Comparison of ENCODE assay signal across 17 mouse cellular contexts in genomic region chr17:9286431-9286830, GRCm38 (mm10).
A peak's percentile ranks its signal among the peaks of the same experiment; 100 is the strongest.
DNase-seq lines count a peak whose midpoint lies in the region; ATAC-seq and TF ChIP-seq lines count a peak whose summit lies in the region.
"Had no signal": no experiment of that assay in that cellular context is flagged by ENCODE, and none has a peak within 500 bp of the region (broad histone marks: within the 10 kb centered on the region; RNA-seq: fewer than 3 reads in every experiment).

No protein-coding gene starts in this region.

- no peaks in the 10 kb centered on the region for H3K36me3 ChIP-seq in heart, postnatal 0 days (replicated peaks; ENCODE audit: control insufficient read depth, insufficient read depth, low read length)
- no peaks in the 10 kb centered on the region for H3K36me3 ChIP-seq in embryonic facial prominence, embryonic 11.5 days (replicated peaks; ENCODE audit: control insufficient read depth, insufficient read depth, low read depth, low read length)
- H3K36me3 ChIP-seq: embryonic facial prominence, embryonic 12.5 days; G1E; heart, embryonic 15.5 days; hindbrain, embryonic 12.5 days had no signal

- 49% methylated on average over 5 of the region's 5 CpGs for WGBS in heart, postnatal 0 days
- WGBS in lung, adult 2 months = 50% methylated on average over 5 of the region's 5 CpGs
- WGBS in embryonic facial prominence, embryonic 11.5 days = 46% methylated on average over 5 of the region's 5 CpGs

- no peaks in the 10 kb centered on the region for H3K27me3 ChIP-seq in heart, postnatal 0 days (ENCODE audit: control insufficient read depth, insufficient read depth, low read length)
- H3K27me3 ChIP-seq in embryonic facial prominence, embryonic 11.5 days (ENCODE audit: control insufficient read depth, insufficient read depth, low read length) = no peaks in the 10 kb centered on the region
- H3K27me3 ChIP-seq: embryonic facial prominence, embryonic 12.5 days; heart, embryonic 15.5 days; hindbrain, embryonic 12.5 days had no signal

- intact Hi-C loops in heart, postnatal 14 days (cut with DNase I) = no loop called here

- no peak for TF ChIP-seq POLR2A in lung, adult 2 months (IDR thresholded peaks at IDR 0.05; ENCODE audit: borderline replicate concordance, extremely low read depth, low read depth, low read length)

- H3K9me3 ChIP-seq in heart, postnatal 0 days (replicated peaks; ENCODE audit: control insufficient read depth, low read length) = no peaks in the 10 kb centered on the region
- H3K9me3 ChIP-seq in embryonic facial prominence, embryonic 11.5 days (replicated peaks; ENCODE audit: control insufficient read depth, low read length) = no peaks in the 10 kb centered on the region
- H3K9me3 ChIP-seq: embryonic facial prominence, embryonic 12.5 days; heart, embryonic 15.5 days; hindbrain, embryonic 12.5 days had no signal

- TF ChIP-seq CTCF in heart, postnatal 0 days (IDR thresholded peaks at IDR 0.05; ENCODE audit: low read depth) = 0 out of 2 replicates have a peak, but pooled peaks have one; percentile 8
- 0 out of 2 replicates have a peak, but pooled peaks have one; percentile 1 for TF ChIP-seq CTCF in lung, adult 2 months (IDR thresholded peaks at IDR 0.05; ENCODE audit: insufficient read depth, low read length)

- no peak overlapping the region for H3K4me2 ChIP-seq in heart, postnatal 0 days (ENCODE audit: low read depth, low read length)
- H3K4me2 ChIP-seq in embryonic facial prominence, embryonic 11.5 days (ENCODE audit: low read depth, low read length) = no peak overlapping the region
- H3K4me2 ChIP-seq: embryonic facial prominence, embryonic 12.5 days; heart, embryonic 15.5 days; hindbrain, embryonic 12.5 days had no signal

- no peaks in the 10 kb centered on the region for H3K4me1 ChIP-seq in heart, postnatal 0 days (ENCODE audit: control insufficient read depth, insufficient read depth)
- no peaks in the 10 kb centered on the region for H3K4me1 ChIP-seq in lung, adult 2 months (ENCODE audit: control insufficient read depth, insufficient read depth, low read length)
- H3K4me1 ChIP-seq in embryonic facial prominence, embryonic 11.5 days (ENCODE audit: control insufficient read depth, insufficient read depth, low read length) = no peaks in the 10 kb centered on the region
- H3K4me1 ChIP-seq: heart, embryonic 15.5 days; hindbrain, embryonic 12.5 days had no signal

- no peak for ATAC-seq in heart, postnatal 0 days (ENCODE audit: insufficient read depth, low read depth)
- ATAC-seq in embryonic facial prominence, embryonic 11.5 days (replicated peaks; ENCODE audit: insufficient number of reproducible peaks, low FRiP score, low TSS enrichment, low read depth) = no peak
- ATAC-seq: forebrain, embryonic 16.5 days; intestine, embryonic 16.5 days had no signal

- no peak overlapping the region for H3K27ac ChIP-seq in heart, postnatal 0 days (ENCODE audit: low read depth)
- no peak overlapping the region for H3K27ac ChIP-seq in embryonic facial prominence, embryonic 11.5 days (replicated peaks; ENCODE audit: low read depth, low read length)
- H3K27ac ChIP-seq: embryonic facial prominence, embryonic 12.5 days; heart, embryonic 15.5 days; hindbrain, embryonic 12.5 days had no signal

- H3K9ac ChIP-seq in heart, postnatal 0 days (replicated peaks; ENCODE audit: low read depth, low read length) = no peak overlapping the region
- H3K9ac ChIP-seq in embryonic facial prominence, embryonic 11.5 days (replicated peaks; ENCODE audit: low read length) = no peak overlapping the region
- H3K9ac ChIP-seq: embryonic facial prominence, embryonic 12.5 days; heart, embryonic 15.5 days; hindbrain, embryonic 12.5 days had no signal

- H3K4me3 ChIP-seq in heart, postnatal 0 days (ENCODE audit: low read depth, low read length) = no peak overlapping the region
- H3K4me3 ChIP-seq in lung, adult 2 months (replicated peaks; ENCODE audit: extremely low read depth, low read depth, low read length) = no peak overlapping the region
- H3K4me3 ChIP-seq in embryonic facial prominence, embryonic 11.5 days (ENCODE audit: low read depth, low read length) = no peak overlapping the region
- H3K4me3 ChIP-seq: embryonic facial prominence, embryonic 12.5 days; heart, embryonic 15.5 days; hindbrain, embryonic 12.5 days had no signal

- no peak for DNase-seq in heart, postnatal 0 days (ENCODE audit: low spot score)
- DNase-seq in heart, postnatal 14 days = no peak
- DNase-seq in lung, adult 2 months = no peak
- no peak for DNase-seq in lung, adult 18-20 months
- peak; percentile 48 for DNase-seq in ES-CJ7 (ENCODE audit: low read depth, low spot score)
- peak; percentile 25 for DNase-seq in embryonic facial prominence, embryonic 11.5 days (ENCODE audit: low spot score)
- DNase-seq in right cerebral cortex, postnatal 10 days (ENCODE audit: low spot score in 2 of 2) = no peak
- DNase-seq: adrenal gland, postnatal 14 days; cerebellum, adult 18-20 months; right cerebral cortex, adult 18-20 months; thymus, postnatal 25 days had no signal

- no peak for TF ChIP-seq EP300 in heart, postnatal 0 days (IDR thresholded peaks at IDR 0.05; ENCODE audit: low read depth)

Comparison
In these comparisons a context has a peak if more than half of its experiments do, and no peak if none do; other contexts are left out.
1. DNase-seq: peak in ES-CJ7 (single experiment) and embryonic facial prominence, embryonic 11.5 days (single experiment); none in heart, postnatal 0 days (single experiment), heart, postnatal 14 days (0 of 2), lung, adult 2 months (single experiment), lung, adult 18-20 months (0 of 2) and right cerebral cortex, postnatal 10 days (0 of 2).